Mouse (Mus musculus) hindbrain, embryonic 16.5 days (tissue): ENCODE data around the gene Mlh3. TPM values are rescaled to one million over a fixed set of nuclear protein-coding genes. Genes with fewer than 3 reads are reported as not detected.

Source experiments
- ATAC-seq: fragments of 200-750 bp; cut with Nextera tagmentation; 2 replicates; pipeline ENCODE4 v1.8.0; 2017; ENCODE audit warnings: moderate TSS enrichment, moderate library complexity
- H3K27ac ChIP-seq: fragments of 300-500 bp; sonication (generic); 2 replicates; pipeline ENCODE4 v1.5.1; 2014; ENCODE audit warnings: low read depth, mild to moderate bottlenecking, control low read depth, low read length, moderate library complexity
- H3K27me3 ChIP-seq: fragments of 300-500 bp; sonication (generic); replicated peaks from 2 replicates; pipeline ENCODE4 v1.6.1; 2014; ENCODE audit warnings: low read length; ENCODE audit not compliant: control insufficient read depth, insufficient read depth
- H3K36me3 ChIP-seq: fragments of 300-500 bp; sonication (generic); 2 replicates; pipeline ENCODE4 v1.6.1; 2014; ENCODE audit warnings: mild to moderate bottlenecking, low read length, moderate library complexity, mixed read lengths; ENCODE audit not compliant: control insufficient read depth, insufficient read depth
- H3K4me1 ChIP-seq: fragments of 300-500 bp; sonication (generic); 2 replicates; pipeline ENCODE4 v1.6.1; 2014; ENCODE audit warnings: low read depth, low read length; ENCODE audit not compliant: control insufficient read depth, insufficient read depth
- H3K4me2 ChIP-seq: fragments of 300-500 bp; sonication (generic); 2 replicates; pipeline ENCODE4 v1.6.1; 2014; ENCODE audit warnings: mild to moderate bottlenecking, low read length, control low read depth, moderate library complexity
- H3K4me3 ChIP-seq: fragments of 300-500 bp; sonication (generic); 2 replicates; pipeline ENCODE4 v1.5.1; 2014; ENCODE audit warnings: mild to moderate bottlenecking, low read length, control low read depth, moderate library complexity
- H3K9ac ChIP-seq: fragments of 300-500 bp; sonication (generic); 2 replicates; pipeline ENCODE4 v1.6.1; 2014; ENCODE audit warnings: low read depth, mild to moderate bottlenecking, control low read depth, low read length, moderate library complexity
- H3K9me3 ChIP-seq: fragments of 300-500 bp; sonication (generic); 2 replicates; pipeline ENCODE4 v1.6.1; 2014; ENCODE audit warnings: mild to moderate bottlenecking, low read length, moderate library complexity; ENCODE audit not compliant: control insufficient read depth
- WGBS: fragments of 180-500 bp; shearing (Covaris S2); extraction: QIAGEN DNeasy Blood & Tissue Kit; methylation state at CpG from one replicate; pipeline ENCODE4 v1.1.7; 2014; 5-methylcytosine and 5-hydroxymethylcytosine counted together
- polyA plus RNA-seq: library from polyadenylated mRNA; unstranded; fragments of >200 nt; fragmentation: Nextera tagmentation; extraction: Ambion mirVana; gene quantifications from 2 replicates; pipeline ENCODE4 v1.2.1, GENCODE M21; 2015

The Mlh3 gene
- polyA plus RNA-seq: 7.6 and 8.7 TPM in 2 replicates

DNA sequence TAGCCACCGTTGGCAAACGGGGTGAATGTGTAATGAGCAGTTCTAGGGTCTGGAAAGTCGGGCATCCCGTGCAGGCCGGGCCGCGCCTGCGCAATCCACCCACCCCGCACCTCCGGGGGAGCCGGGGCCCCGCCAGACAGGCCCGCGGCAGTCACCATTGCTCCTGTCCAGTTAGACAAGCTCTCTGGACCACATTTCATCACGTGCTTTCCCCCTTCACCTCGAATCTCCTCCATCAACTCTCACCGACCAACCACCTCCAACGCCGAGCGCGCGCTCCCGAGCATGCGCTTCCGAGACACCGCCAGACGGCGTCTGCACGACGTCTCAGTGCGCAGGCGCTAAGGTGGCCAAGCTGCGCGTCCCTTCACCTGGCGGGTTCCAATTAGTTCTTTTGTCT lies at the start of gene Mlh3:
Mlh3 (minus strand) TSS at position 281 of the 400 bp plus-strand sequence.
- peak within 1 kb of the TSS; percentile 86 for H3K9ac ChIP-seq

DNA sequence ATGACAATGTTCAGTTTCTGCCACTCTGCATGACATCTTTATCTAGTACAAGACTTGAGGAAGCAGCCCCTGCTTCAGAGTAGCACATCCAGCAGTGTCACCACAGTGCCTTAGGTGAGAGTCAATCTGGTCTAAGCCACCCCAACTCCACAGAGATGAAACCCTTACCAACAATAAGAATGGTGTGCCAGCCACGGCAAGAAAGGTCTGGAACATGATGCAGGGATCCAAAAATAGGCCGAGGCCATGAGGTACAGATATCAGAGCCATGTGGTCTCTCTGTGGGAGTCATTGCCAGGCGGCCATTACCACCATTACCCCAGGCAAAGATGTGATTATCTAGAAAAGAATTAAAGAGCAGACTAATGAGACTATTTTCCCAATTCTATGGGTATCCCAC lies 38.3 kb upstream of the Mlh3 start:
- WGBS: 63% methylated on average over 3 of the region's 3 CpGs
- ATAC-seq: no peak
- H3K4me2 ChIP-seq: no peak overlapping the region
- no peak overlapping the region for H3K9ac ChIP-seq
- H3K27ac ChIP-seq: no peak overlapping the region
- H3K9me3 ChIP-seq: no peaks in the 10 kb centered on the region
- no peak overlapping the region for H3K4me3 ChIP-seq
- peaks cover 54% of the 10 kb centered on the region for H3K36me3 ChIP-seq
- no peaks in the 10 kb centered on the region for H3K4me1 ChIP-seq
- H3K27me3 ChIP-seq: no peaks in the 10 kb centered on the region

More for the DNA sequence above, at the start of gene Mlh3:
- Histone ChIP-seq H3K27me3 (no peaks in the 10 kb centered on the region), H3K4me2 (peak within 1 kb of the TSS; percentile 73), H3K4me1 (peaks cover 4% of the 10 kb centered on the region; the same call in 1 of the 2 replicates), H3K27ac (peak within 1 kb of the TSS; percentile 90), H3K4me3 (peak within 1 kb of the TSS; percentile 61), H3K9me3 (no peaks in the 10 kb centered on the region), H3K36me3 (peaks cover 3% of the 10 kb centered on the region; the same call in 1 of the 2 replicates)
- ATAC-seq: peak; percentile 98
- under 1% methylated on average over 35 of the region's 35 CpGs for WGBS

DNA sequence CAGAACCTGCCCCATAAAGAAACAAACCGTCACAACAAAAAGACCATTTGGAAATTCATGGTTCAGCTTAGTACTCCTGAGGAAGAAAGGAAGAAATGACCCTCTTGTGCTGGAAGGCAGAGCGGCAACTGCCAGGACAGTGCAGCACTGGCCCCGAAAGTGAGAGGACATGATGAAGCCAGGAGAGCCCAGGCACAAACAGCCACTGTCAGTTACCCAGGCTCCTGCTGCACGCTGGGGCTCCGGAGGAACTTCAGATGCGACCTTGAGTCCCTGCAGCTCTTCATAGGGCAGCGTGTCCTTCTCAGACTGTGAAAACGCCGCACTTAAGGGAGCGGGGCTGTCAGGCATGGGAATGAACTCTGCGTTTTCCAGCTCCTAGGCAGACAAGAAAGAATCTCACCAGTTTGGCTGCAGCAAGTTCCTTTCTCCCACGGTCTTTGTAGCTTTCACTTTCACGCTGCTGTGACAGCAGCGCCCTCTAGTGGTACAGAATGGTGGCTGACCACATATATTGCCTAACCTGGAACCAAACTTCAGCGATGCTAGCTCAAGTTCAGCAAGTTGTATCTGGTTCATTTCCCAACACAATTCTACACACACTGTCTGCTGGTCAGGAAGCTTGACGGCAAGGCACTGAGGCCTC lies 35.0 kb upstream of the Mlh3 start:
- H3K4me3 ChIP-seq: no peak overlapping the region
- ATAC-seq: peak; percentile 86
- H3K4me1 ChIP-seq: no peaks in the 10 kb centered on the region
- H3K27me3 ChIP-seq: no peaks in the 10 kb centered on the region
- H3K27ac ChIP-seq: peak overlapping the region; percentile 57; the same call in 1 of the 2 replicates
- no peaks in the 10 kb centered on the region for H3K9me3 ChIP-seq
- H3K9ac ChIP-seq: no peak overlapping the region
- 46% methylated on average over 16 of the region's 16 CpGs for WGBS
- peaks cover 60% of the 10 kb centered on the region for H3K36me3 ChIP-seq
- H3K4me2 ChIP-seq: no peak overlapping the region

DNA sequence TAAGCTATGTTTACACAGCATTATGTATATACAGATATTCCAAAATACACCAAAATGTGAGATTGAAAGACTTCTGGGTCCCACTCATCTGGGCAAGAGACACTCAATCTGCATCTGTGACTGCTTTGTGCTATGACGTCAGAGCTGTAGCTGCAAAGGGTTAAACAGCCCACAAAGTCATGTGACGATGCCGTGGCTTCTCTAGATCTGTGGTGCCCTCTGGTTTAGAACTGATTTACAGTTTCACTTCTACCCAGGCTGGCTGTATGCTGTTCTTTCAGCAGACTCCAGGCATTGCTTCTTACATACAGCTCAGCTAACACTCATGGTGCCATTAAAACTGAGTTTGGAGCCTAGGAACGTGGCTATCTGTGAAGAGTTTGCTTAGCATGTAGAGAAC lies 34.3 kb upstream of the Mlh3 start:
- H3K4me1 ChIP-seq: no peaks in the 10 kb centered on the region
- H3K36me3 ChIP-seq: peaks cover 60% of the 10 kb centered on the region
- H3K4me3 ChIP-seq: no peak overlapping the region
- no peaks in the 10 kb centered on the region for H3K27me3 ChIP-seq
- ATAC-seq: no peak
- H3K4me2 ChIP-seq: no peak overlapping the region
- H3K27ac ChIP-seq: no peak overlapping the region
- H3K9ac ChIP-seq: no peak overlapping the region
- no peaks in the 10 kb centered on the region for H3K9me3 ChIP-seq
- WGBS: 70% methylated on average over 4 of the region's 4 CpGs

DNA sequence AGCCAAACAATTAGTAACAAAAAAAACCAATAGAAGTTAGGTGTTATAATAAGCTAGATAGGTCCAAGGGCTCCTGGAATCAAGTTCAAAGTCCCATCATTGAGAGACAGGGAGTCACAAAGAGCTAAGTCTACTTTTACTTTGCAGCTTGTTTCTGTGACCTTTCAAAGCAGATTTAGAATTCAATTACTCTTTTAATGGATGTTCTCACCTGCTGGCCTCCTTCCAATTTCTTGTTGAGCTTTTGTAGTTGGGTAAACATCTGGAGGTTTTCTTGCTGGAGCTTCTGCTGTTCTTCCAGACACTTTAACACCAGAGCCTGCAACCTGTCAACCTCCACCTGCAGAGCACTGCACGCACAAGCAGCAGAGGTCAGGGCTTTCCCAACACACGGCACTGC lies 32.9 kb upstream of the Mlh3 start:
- H3K4me3 ChIP-seq: no peak overlapping the region
- ATAC-seq: no peak
- peaks cover 50% of the 10 kb centered on the region for H3K36me3 ChIP-seq
- H3K27ac ChIP-seq: no peak overlapping the region
- H3K9ac ChIP-seq: no peak overlapping the region
- H3K4me1 ChIP-seq: no peaks in the 10 kb centered on the region
- H3K27me3 ChIP-seq: no peaks in the 10 kb centered on the region
- no peaks in the 10 kb centered on the region for H3K9me3 ChIP-seq
- WGBS: 79% methylated on average over 2 of the region's 2 CpGs
- H3K4me2 ChIP-seq: no peak overlapping the region

DNA sequence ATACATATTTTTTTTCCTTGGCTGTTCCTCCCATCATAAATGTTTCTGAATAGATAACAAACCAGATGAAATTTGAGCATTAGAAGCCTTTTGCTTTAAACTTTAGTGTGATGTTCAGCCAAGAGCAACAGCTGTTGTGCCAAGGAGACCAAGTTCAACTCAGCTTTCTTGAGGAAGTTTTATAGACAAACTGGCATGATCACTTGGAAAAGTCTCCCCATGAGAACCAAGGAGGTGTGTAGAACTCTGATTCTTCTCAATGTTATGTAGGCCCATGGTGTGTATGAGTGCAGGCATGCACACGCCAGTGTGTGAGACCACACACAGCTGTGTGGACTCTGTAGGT lies 28.4 kb upstream of the Mlh3 start:
- no peak overlapping the region for H3K4me3 ChIP-seq
- H3K9me3 ChIP-seq: peaks cover 5% of the 10 kb centered on the region; the same call in 1 of the 2 replicates
- no peaks in the 10 kb centered on the region for H3K27me3 ChIP-seq
- no peak overlapping the region for H3K27ac ChIP-seq
- WGBS: 79% methylated on average over 1 of the region's 1 CpGs
- ATAC-seq: no peak
- no peak overlapping the region for H3K9ac ChIP-seq
- H3K36me3 ChIP-seq: peaks cover 24% of the 10 kb centered on the region
- no peaks in the 10 kb centered on the region for H3K4me1 ChIP-seq
- H3K4me2 ChIP-seq: no peak overlapping the region

DNA sequence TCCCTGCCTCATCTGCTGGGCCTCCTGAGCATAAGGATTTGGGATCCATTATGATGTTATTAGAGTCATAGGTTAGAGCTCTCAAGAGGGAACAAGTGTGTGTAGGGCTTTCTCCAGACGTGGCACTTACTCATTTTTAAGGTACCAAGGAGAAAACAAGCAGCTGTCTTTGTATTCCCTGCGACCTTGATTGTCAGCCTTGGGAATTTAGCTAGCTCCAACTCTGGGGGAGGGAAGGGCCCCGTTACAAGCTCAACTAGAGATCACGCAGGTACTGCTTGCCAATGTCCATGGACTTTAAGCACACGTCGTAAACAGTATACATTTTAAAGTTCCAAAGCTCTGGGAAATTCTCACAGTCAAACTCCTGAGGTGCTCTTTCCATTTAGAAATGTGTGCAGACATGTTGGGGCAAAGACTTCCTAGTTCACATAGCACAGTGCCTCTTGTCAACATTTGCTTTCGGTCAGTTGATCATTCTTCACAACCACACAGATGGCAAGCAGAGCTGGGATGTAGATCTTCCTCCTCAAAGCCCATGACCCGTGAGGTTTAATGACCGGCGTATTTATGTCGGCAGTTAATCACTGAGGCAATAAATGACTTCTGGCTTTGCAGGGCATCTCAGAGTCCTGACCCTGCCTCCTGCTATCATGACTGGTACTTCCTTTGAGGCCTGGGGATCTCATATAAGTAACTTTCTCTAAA lies 27.9 kb upstream of the Mlh3 start:
- no peak overlapping the region for H3K9ac ChIP-seq
- H3K9me3 ChIP-seq: peaks cover 5% of the 10 kb centered on the region; the same call in 1 of the 2 replicates
- no peak overlapping the region for H3K4me3 ChIP-seq
- 80% methylated on average over 11 of the region's 11 CpGs for WGBS
- H3K4me1 ChIP-seq: no peaks in the 10 kb centered on the region
- peaks cover 24% of the 10 kb centered on the region for H3K36me3 ChIP-seq
- no peak overlapping the region for H3K27ac ChIP-seq
- no peaks in the 10 kb centered on the region for H3K27me3 ChIP-seq
- no peak for ATAC-seq
- H3K4me2 ChIP-seq: no peak overlapping the region

DNA sequence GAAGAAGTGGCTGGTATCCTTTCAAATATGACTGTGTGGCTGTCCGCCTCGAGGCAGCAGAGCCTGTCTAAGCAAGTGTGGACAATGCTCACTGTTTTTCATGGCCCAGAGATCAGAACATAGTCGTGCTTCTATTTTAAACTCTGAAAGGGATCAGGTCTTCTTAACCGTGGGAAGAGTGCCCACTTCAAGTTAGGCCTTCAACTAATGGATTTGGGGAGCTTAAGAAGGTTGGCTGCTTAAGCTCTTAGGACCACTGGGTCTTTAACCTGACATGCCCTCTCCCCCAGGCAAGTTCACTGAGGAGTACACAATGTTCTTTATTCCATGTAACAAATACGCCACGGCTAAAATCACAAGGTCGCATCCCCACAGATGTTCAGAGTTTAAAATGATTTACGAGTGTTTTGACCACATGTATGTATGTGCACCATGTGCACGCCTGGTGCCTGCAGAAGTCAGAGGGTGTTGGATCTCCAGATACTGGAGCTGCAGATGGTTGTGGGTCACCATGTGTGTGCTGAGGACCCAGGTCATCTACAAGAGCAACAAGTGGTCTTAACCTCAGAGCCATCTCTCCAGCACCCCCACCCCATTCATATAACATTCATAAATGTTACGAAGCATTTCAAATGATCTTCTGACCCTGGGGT lies 27.1 kb upstream of the Mlh3 start:
- Histone ChIP-seq H3K27ac (no peak overlapping the region), H3K9me3 (peaks cover 5% of the 10 kb centered on the region; the same call in 1 of the 2 replicates), H3K27me3 (no peaks in the 10 kb centered on the region), H3K36me3 (peaks cover 20% of the 10 kb centered on the region), H3K4me1 (no peaks in the 10 kb centered on the region), H3K4me2 (no peak overlapping the region), H3K4me3 (no peak overlapping the region), H3K9ac (no peak overlapping the region)
- ATAC-seq: no peak
- 82% methylated on average over 10 of the region's 10 CpGs for WGBS

DNA sequence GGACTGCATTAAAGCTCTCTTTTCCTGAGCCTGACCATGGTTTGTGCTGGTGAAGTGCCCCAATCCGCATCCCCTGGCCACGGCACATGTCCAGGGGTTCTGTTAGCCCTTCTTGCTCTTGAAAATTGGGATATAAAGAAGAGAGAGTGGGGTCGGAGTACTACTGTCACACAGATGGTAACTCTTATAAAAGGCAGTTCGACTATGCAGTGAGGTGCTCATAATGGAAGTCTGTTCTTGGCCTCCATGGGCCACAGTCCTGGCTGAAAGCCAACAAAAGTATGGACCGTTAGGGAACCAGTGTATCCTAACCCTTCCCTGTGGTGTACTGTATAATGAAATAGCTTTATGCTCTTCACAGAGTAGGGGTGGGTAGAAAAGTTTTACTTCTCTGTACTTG lies 26.5 kb upstream of the Mlh3 start:
- no peak overlapping the region for H3K9ac ChIP-seq
- no peaks in the 10 kb centered on the region for H3K27me3 ChIP-seq
- H3K27ac ChIP-seq: no peak overlapping the region
- H3K4me2 ChIP-seq: no peak overlapping the region
- H3K4me3 ChIP-seq: no peak overlapping the region
- H3K4me1 ChIP-seq: no peaks in the 10 kb centered on the region
- H3K36me3 ChIP-seq: peaks cover 17% of the 10 kb centered on the region
- peaks cover 5% of the 10 kb centered on the region; the same call in 1 of the 2 replicates for H3K9me3 ChIP-seq
- ATAC-seq: no peak
- 75% methylated on average over 5 of the region's 5 CpGs for WGBS
